Mouse (Mus musculus) bone marrow, adult 2 months (tissue): Measurements from ENCODE around the gene Sh3bgrl2.

Experiments used
- CTCF ChIP-seq: fragments of 200-500 bp; IDR thresholded peaks from 2 replicates; pipeline ENCODE4 v1.5.1; 2011; ENCODE audit warnings: low read length, control low read depth; ENCODE audit not compliant: control insufficient read depth, insufficient read depth
- POLR2A ChIP-seq: fragments of 200-500 bp; IDR thresholded peaks from 2 replicates; pipeline ENCODE4 v1.6.1; 2011; ENCODE audit warnings: low read depth, mild to moderate bottlenecking, control low read depth, low read length, borderline replicate concordance; ENCODE audit not compliant: control insufficient read depth

- TF ChIP-seq CTCF (no peak), POLR2A (no peak)
Observed at GRCm38 (mm10) chr9:83657652-83658002, 109.5 kb downstream of the Sh3bgrl2 start.
